Mouse (Mus musculus) liver, adult 2 months (tissue): ENCODE data around the gene Hist2h2bb. TPM values are rescaled to one million over a fixed set of nuclear protein-coding genes. Genes with fewer than 3 reads are reported as not detected.
"Not testable (repeated sequence)": the region's sequence is repeated elsewhere in the genome, so short reads cannot be mapped to it uniquely, and the experiment has no call there.

Experiments used
- DNase-seq: peaks from one replicate; pipeline ENCODE4 v3.0.0-alpha.2; 2011; ENCODE audit warnings: low read depth, low spot score; ENCODE audit errors: extremely low read depth
- H3K27ac ChIP-seq: fragments of 200-500 bp; replicated peaks from 2 replicates; pipeline ENCODE4 v1.5.1; 2012; ENCODE audit warnings: low read depth, mild to moderate bottlenecking, control low read depth, inconsistent platforms, low read length; ENCODE audit not compliant: insufficient read depth
- H3K27me3 ChIP-seq: fragments of 200-500 bp; 2 replicates; pipeline ENCODE4 v1.6.1; 2012; ENCODE audit warnings: mild to moderate bottlenecking, moderate library complexity, low read length, inconsistent platforms; ENCODE audit not compliant: control insufficient read depth, insufficient read depth
- H3K36me3 ChIP-seq: fragments of 200-500 bp; 2 replicates; pipeline ENCODE4 v1.6.1; 2012; ENCODE audit warnings: low read length, inconsistent platforms; ENCODE audit not compliant: control insufficient read depth, insufficient read depth
- H3K4me1 ChIP-seq: fragments of 200-500 bp; 2 replicates; pipeline ENCODE4 v1.6.1; 2011; ENCODE audit warnings: low read length; ENCODE audit not compliant: control insufficient read depth, insufficient read depth
- H3K4me3 ChIP-seq: fragments of 200-500 bp; 2 replicates; pipeline ENCODE4 v1.5.1; 2011; ENCODE audit warnings: low read depth, mild to moderate bottlenecking, control low read depth, low read length, moderate library complexity; ENCODE audit not compliant: insufficient read depth
- H3K79me2 ChIP-seq: fragments of 200-500 bp; 2 replicates; pipeline ENCODE4 v1.6.1; 2012; ENCODE audit warnings: inconsistent platforms, mild to moderate bottlenecking, low read length, moderate library complexity; ENCODE audit not compliant: control insufficient read depth, insufficient read depth
- H3K9ac ChIP-seq: fragments of 200-500 bp; 2 replicates; pipeline ENCODE4 v1.6.1; 2012; ENCODE audit warnings: low read depth, mild to moderate bottlenecking, control low read depth, inconsistent platforms, low read length
- CTCF ChIP-seq: fragments of 200-500 bp; IDR thresholded peaks from 2 replicates; pipeline ENCODE4 v1.5.1; 2011; ENCODE audit warnings: low read depth, low read length, control low read depth
- POLR2A ChIP-seq: fragments of 200-500 bp; IDR thresholded peaks from 2 replicates; pipeline ENCODE4 v1.6.1; 2011; ENCODE audit warnings: low read length, control low read depth; ENCODE audit not compliant: insufficient read depth; ENCODE audit errors: extremely low read depth
- WGBS: fragments of 180-500 bp; shearing (Covaris S2); methylation state at CpG from one replicate; pipeline ENCODE4 v1.1.7; 2018; 5-methylcytosine and 5-hydroxymethylcytosine counted together
- polyA plus RNA-seq: library from polyadenylated mRNA; depleted of rRNA; stranded (reverse); fragments of >200 nt; gene quantifications from 2 replicates; pipeline ENCODE4 v1.2.3, GENCODE M21; 2012
- total RNA-seq: library from RNA; depleted of rRNA; stranded (reverse); fragments of >200 nt; gene quantifications from 2 replicates; pipeline ENCODE4 v1.2.3, GENCODE M21; 2014

The Hist2h2bb gene
- total and polyA plus RNA-seq, 2 experiments: 30.4 TPM; not detected in 1

GRCm38 (mm10) chr3:96231758-96232120, 37.8 kb upstream of the Hist2h2bb start:
- no peak overlapping the region for H3K27ac ChIP-seq
- H3K4me1 ChIP-seq: no peaks in the 10 kb centered on the region
- H3K4me3 ChIP-seq: no peak overlapping the region
- DNase-seq: no peak
- H3K9ac ChIP-seq: no peak overlapping the region
- H3K79me2 ChIP-seq: no peaks in the 10 kb centered on the region
- H3K27me3 ChIP-seq: no peaks in the 10 kb centered on the region
- no peaks in the 10 kb centered on the region for H3K36me3 ChIP-seq
- whole genome bisulfite sequencing: 52% methylated on average over 2 of the region's 2 CpGs
- no peak for TF ChIP-seq POLR2A
- TF ChIP-seq CTCF: no peak

- no peak for TF ChIP-seq POLR2A
- no peak for TF ChIP-seq CTCF
- no peaks in the 10 kb centered on the region for H3K27me3 ChIP-seq
- no peaks in the 10 kb centered on the region for H3K36me3 ChIP-seq
- peaks cover 5% of the 10 kb centered on the region; the same call in 1 of the 2 replicates for H3K4me1 ChIP-seq
- H3K79me2 ChIP-seq: no peaks in the 10 kb centered on the region
- no peak overlapping the region for H3K4me3 ChIP-seq
- H3K27ac ChIP-seq: no peak overlapping the region
- 94% methylated on average over 2 of the region's 2 CpGs for WGBS
- no peak for DNase-seq
- no peak overlapping the region for H3K9ac ChIP-seq
Observed at GRCm38 (mm10) chr3:96234914-96235313, 34.6 kb upstream of the Hist2h2bb start.

GRCm38 (mm10) chr3:96235836-96236235, 33.7 kb upstream of the Hist2h2bb start:
- no peaks in the 10 kb centered on the region for H3K36me3 ChIP-seq
- no peak overlapping the region for H3K27ac ChIP-seq
- DNase-seq: no peak
- no peaks in the 10 kb centered on the region for H3K79me2 ChIP-seq
- no peak overlapping the region for H3K4me3 ChIP-seq
- TF ChIP-seq POLR2A (no peak), CTCF (no peak)
- H3K4me1 ChIP-seq: peaks cover 5% of the 10 kb centered on the region; the same call in 1 of the 2 replicates
- no peaks in the 10 kb centered on the region for H3K27me3 ChIP-seq
- no peak overlapping the region for H3K9ac ChIP-seq
- 75% methylated on average over 3 of the region's 3 CpGs for WGBS

DNA sequence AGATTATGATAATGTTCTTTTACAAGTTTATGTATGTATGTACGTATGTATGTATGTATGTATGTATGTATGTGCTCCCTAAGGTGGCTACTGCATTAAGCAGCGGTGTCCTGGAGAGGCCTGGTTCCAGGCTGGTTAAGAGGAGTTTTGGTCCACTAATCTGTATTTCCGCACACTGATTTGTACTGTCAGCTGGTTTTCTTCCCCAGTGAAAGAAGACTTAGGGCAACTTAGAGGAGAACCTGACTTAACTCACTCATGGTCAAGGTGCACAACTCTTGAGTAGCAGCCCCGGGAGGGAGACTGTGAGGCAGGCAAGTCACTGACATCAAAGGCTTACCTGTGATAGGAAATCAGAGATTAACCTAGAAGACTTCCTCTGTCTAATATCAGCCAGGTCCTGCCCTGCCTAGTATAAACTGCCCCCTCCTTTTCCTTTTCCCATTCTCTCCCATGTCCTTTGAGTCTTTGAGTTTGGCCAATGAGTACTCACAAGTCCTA, 32.7 kb upstream of the Hist2h2bb start:
- TF ChIP-seq POLR2A (no peak), CTCF (no peak)
- no peak for DNase-seq
- Histone ChIP-seq H3K9ac (no peak overlapping the region), H3K27me3 (no peaks in the 10 kb centered on the region), H3K36me3 (no peaks in the 10 kb centered on the region), H3K4me1 (peaks cover 5% of the 10 kb centered on the region; the same call in 1 of the 2 replicates), H3K79me2 (no peaks in the 10 kb centered on the region), H3K4me3 (no peak overlapping the region), H3K27ac (no peak overlapping the region)
- WGBS: 86% methylated on average over 4 of the region's 4 CpGs

DNA sequence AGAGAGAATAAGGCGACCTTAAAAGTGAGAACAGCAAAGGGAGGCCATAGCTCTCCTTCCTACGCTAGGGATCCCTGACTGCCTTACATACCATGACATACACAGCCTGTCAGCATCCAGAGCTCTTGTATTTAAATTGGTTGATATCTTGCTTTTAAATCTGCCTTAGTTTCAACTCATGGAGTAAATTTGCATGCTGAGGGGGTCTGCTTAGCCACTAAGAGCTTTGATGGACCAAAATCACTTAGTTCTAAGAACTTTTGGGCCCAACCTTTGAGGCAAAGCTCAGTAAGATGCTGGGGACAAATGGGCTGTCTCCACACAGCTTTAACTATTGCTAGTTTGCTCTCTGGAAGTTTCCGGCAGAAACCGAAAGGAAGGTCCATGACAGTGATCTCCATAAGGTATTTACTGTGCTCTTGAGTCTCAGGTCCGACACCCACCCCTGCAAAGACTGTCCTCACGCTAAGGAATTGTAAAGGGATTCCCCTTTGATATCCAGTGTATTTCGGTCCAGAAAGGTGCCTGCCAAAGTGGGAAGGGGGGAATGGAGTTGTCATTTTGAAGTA, 32.1 kb upstream of the Hist2h2bb start:
- 82% methylated on average over 7 of the region's 7 CpGs for WGBS
- Histone ChIP-seq H3K9ac (no peak overlapping the region), H3K36me3 (no peaks in the 10 kb centered on the region), H3K27me3 (no peaks in the 10 kb centered on the region), H3K4me1 (peaks cover 5% of the 10 kb centered on the region; the same call in 1 of the 2 replicates), H3K79me2 (no peaks in the 10 kb centered on the region), H3K4me3 (no peak overlapping the region), H3K27ac (no peak overlapping the region)
- no peak for DNase-seq
- no peak for TF ChIP-seq CTCF
- TF ChIP-seq POLR2A: no peak

GRCm38 (mm10) chr3:96237904-96238511, 31.5 kb upstream of the Hist2h2bb start:
- no peaks in the 10 kb centered on the region for H3K36me3 ChIP-seq
- H3K4me3 ChIP-seq: no peak overlapping the region
- H3K27ac ChIP-seq: no peak overlapping the region

DNA sequence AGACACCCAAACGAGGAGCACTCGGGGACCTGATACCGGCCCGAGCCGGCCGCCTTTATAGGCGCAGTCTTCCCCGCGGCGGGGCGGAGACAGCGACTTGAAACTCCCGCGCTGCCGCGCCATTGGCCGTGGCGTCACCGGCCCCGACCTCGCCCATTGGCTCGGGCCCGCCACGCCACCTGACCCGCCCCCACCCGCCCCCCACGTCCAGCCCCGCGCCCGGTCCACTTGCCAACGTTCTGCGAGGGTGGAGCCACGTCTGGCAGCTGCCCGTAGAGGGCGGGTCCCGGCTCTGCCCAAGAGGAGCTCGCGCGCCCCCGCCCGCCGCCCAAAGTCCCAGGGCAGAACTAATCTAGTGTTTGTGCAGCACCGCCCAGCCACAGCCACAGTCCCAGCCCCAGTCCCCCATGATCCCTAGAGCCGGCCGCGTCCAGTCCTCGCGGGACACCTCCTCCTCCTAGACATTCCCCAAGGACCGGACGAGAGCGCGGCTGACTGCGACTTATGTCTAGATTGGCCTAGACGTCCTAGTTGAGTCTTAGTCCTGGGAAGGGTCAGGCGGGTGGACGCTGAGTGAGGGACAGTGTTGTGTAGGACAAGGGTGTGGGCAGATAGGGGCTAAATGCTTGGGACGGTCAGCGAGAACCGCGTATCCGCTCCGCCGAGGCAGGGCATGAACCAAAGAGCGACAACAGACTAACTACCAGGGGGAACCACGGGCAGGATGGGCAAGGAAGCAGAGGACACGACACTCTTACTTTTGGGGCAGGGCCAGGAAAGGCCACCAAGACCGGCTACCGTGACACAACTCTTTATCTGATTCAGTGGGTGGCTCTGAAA, 30.4 kb upstream of the Hist2h2bb start, which contains the start of gene Hist2h3c2:
TSS of gene Hist2h3c2 (minus strand) at position 174 of the 840 bp plus-strand sequence.
- H3K9ac ChIP-seq: peak within 1 kb of the TSS; percentile 88
- not testable (repeated sequence) for H3K4me1 ChIP-seq, H3K79me2 ChIP-seq, H3K27me3 ChIP-seq, H3K36me3 ChIP-seq, DNase-seq
- H3K27ac ChIP-seq: peak within 1 kb of the TSS; percentile 87
- H3K4me3 ChIP-seq: peak within 1 kb of the TSS; percentile 83
- WGBS: under 1% methylated on average over 21 of the region's 68 CpGs

More at GRCm38 (mm10) chr3:96237904-96238511, 31.5 kb upstream of the Hist2h2bb start:
- Histone ChIP-seq H3K27me3 (no peaks in the 10 kb centered on the region), H3K79me2 (no peaks in the 10 kb centered on the region), H3K9ac (no peak overlapping the region), H3K4me1 (peaks cover 5% of the 10 kb centered on the region; the same call in 1 of the 2 replicates)
- WGBS: 27% methylated on average over 12 of the region's 12 CpGs
- TF ChIP-seq CTCF (no peak), POLR2A (no peak)
- DNase-seq: no peak
